Mouse (Mus musculus) adrenal gland, postnatal 10 days (tissue): ENCODE results near the gene Cnbd2. TPM values are rescaled to one million over a fixed set of nuclear protein-coding genes. Genes with fewer than 3 reads are reported as not detected.
A peak's percentile ranks its signal among the peaks of the same experiment; 100 is the strongest.
"Not testable (repeated sequence)": the region's sequence is repeated elsewhere in the genome, so short reads cannot be mapped to it uniquely, and the experiment has no call there.

Source experiments
- DNase-seq: peaks from one replicate; pipeline ENCODE4 v3.0.0; 2021; ENCODE audit warnings: mixed read lengths
- total RNA-seq, 2 experiments: library from RNA; stranded (reverse); gene quantifications; 2 replicates each; pipeline ENCODE4 v1.2.3; 2021

Cnbd2 gene
- total RNA-seq, 2 experiments from 2014 or later = 1.5 to 2.0 TPM

GRCm38 (mm10) chr2:156392461-156393154 lies 80.5 kb downstream of the Cnbd2 start:
- DNase-seq = peak; percentile 86

DNA sequence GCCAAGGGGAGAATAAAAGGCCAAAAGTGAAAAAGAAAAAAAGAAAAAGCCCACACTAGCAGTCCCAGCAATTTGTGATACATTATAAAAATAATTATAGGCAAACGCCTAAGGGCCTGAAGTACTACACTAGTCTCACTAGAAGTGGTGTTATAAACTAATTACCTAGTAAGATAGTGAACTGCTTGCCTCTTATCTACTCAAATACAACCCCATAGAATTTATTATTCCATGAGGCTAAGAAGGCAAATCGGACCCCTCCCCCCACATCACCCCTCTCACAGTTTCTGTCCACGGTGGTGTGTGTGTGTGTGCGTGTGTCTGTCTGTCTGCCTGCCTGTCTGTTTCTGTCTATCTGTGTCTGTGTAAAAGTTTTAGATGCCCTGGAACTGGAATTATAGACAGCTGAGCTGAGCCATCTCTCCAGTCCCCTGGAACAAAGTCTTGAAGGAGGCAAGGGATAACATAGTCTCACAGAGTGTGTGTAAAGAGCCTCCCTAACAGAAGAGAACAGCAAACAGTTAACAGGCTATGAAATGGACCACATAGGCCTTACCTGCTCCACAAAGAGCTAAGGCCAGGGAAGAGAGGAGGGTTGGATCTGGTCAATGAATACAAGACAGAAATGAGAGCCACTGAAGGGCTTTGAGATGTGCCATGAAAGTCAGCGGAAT lies 81.2 kb downstream of the Cnbd2 start:
- peak; percentile 17 for DNase-seq

GRCm38 (mm10) chr2:156394282-156394681 lies 82.2 kb downstream of the Cnbd2 start:
- DNase-seq = no peak

GRCm38 (mm10) chr2:156396096-156396495 lies 84.0 kb downstream of the Cnbd2 start:
- DNase-seq = no peak

- DNase-seq = no peak
These were observed 85.9 kb downstream of the Cnbd2 start for GRCm38 (mm10) chr2:156397988-156398387.

DNA sequence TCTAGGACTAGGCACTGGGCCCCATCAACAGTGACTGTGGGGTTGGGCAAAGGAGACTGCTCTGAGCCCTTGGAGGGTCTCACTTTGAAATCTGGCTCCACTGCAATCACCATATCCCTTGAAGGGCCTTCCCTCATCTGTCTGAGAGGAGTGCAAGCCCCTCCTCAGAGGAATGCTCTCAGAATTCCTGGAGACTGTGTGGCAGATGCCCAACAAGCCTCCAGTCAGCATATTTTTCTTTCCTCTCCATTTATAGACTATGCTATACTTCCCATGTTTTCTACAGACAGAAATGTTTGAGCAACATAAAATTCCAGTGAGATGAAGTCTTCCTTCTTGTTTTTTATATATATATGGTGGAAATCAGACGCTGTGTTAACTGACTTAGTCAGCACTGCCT lies 87.4 kb downstream of the Cnbd2 start:
- DNase-seq = no peak

GRCm38 (mm10) chr2:156401331-156401730 lies 89.2 kb downstream of the Cnbd2 start:
- DNase-seq = peak; percentile 42

- DNase-seq = no peak
These were observed 89.9 kb downstream of the Cnbd2 start for GRCm38 (mm10) chr2:156402036-156402435.

GRCm38 (mm10) chr2:156406987-156407386 lies 94.9 kb downstream of the Cnbd2 start:
- no peak for DNase-seq

GRCm38 (mm10) chr2:156408168-156408567 lies 96.1 kb downstream of the Cnbd2 start:
- DNase-seq = no peak

- DNase-seq = not testable (repeated sequence)
These were observed 99.2 kb downstream of the Cnbd2 start for GRCm38 (mm10) chr2:156411348-156411747.

- peak; percentile 55 for DNase-seq
These were observed 102.9 kb downstream of the Cnbd2 start for GRCm38 (mm10) chr2:156414996-156415395.

DNA sequence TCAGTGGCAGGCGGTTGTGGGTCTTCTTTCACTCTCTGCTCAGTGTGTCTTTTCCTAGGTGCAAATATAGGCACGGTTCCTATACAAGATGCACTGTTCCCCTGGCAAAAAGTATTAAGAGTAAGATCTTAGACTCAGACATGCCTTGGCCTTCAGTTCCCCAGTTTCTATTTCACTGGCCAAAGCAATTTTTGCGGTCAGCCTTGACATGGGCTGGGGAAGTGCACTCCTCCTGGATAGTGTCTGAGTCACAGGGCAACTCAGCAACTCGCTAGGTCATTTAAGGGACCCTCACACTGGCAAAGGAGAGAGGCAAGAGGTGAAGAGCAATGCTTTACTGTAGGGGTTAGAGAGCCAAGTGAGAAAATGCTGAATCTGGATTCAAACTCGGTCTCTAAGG lies 103.6 kb downstream of the Cnbd2 start:
- DNase-seq = peak; percentile 32

GRCm38 (mm10) chr2:156417194-156417593 lies 105.1 kb downstream of the Cnbd2 start:
- DNase-seq = no peak

DNA sequence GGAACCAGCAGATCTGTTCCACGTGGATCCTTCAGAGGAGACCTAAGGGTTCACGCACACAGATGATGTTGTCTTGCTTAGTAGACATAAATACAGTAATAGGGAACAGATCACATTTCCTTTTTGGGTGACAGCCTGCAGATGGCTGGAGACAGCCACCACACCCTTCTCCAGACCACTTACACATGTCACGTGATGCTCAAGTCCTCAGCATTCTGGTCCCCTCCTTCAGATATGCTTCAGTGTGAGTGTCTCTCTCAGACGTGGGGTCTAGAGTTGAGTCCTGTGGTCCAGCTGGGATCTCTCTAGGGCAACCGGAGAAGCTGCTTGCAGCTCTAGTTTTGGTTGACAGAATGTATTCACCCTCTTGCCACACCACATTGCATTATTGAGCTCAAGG lies 106.4 kb downstream of the Cnbd2 start:
- no peak for DNase-seq

DNA sequence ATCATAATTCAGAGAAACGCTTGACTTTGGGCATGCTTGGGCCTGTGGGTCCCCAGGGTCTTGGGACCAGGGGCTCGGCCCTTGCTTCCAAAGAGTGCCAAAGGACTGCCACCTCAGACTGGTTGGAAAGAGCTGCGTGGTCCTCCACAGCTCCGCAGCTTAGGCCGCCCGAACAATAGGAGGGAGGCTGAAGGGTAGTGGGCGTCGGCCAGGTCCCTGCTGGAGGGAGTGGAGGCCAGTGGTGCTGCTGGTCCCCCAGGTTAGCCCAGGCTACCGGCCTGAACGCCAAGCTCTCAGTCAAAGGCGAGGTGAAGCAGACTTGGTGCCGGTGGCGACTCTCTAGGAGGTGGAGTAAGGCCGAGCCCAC lies 108.2 kb downstream of the Cnbd2 start:
- DNase-seq = no peak

GRCm38 (mm10) chr2:156420694-156421380 lies 108.7 kb downstream of the Cnbd2 start, which contains the start of gene Epb41l1:
Gene Epb41l1 (plus strand): TSS chr2:156420909.
- DNase-seq = peak; percentile 80

- peak; percentile 51 for DNase-seq
These were observed 109.4 kb downstream of the Cnbd2 start for GRCm38 (mm10) chr2:156421381-156422110.

GRCm38 (mm10) chr2:156422631-156423030 lies 110.5 kb downstream of the Cnbd2 start:
- peak; percentile 24 for DNase-seq

DNA sequence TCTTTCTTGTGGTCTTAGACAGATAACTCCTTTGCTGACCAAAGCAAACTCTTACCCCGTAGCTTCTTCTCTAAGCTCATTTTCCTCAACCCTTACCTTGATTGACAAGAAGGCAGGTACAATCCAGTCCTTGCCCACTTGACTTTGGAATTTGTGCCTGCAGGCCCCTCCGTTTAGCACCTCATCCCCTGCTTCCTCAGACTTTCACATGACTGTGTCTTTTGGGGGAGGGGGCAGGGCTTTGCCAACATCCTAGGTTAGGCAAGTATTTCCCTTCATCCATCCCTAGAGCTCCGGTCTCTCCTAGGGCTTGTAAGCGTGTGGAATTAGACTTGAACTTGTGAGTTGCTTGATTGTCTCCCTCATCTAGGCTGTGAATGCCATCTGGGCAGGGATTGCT lies 111.6 kb downstream of the Cnbd2 start:
- DNase-seq = no peak
